Mouse (Mus musculus) heart, adult 2 months (tissue): Measurements from ENCODE around the gene Mecr.

Source experiments
- CTCF ChIP-seq: fragments of 200-600 bp; IDR thresholded peaks from 2 replicates; pipeline ENCODE4 v1.8.1; 2022; ENCODE audit warnings: antibody characterized with exemption, mild to moderate bottlenecking, moderate library complexity
- POLR2A ChIP-seq: fragments of 200-500 bp; IDR thresholded peaks from 2 replicates; pipeline ENCODE4 v1.6.1; 2011; ENCODE audit warnings: mild to moderate bottlenecking, low read depth, low read length, control low read depth; ENCODE audit not compliant: insufficient read depth

- TF ChIP-seq CTCF, result peak; percentile 61
- no peak for TF ChIP-seq POLR2A
Observed at GRCm38 (mm10) chr4:131907912-131908311, 64.6 kb downstream of the Mecr start.
